In genomic region chr6:17793471-17793870, GRCm38 (mm10) we compare ENCODE assay signal across 17 mouse cellular contexts.
DNase-seq lines count a peak whose midpoint lies in the region; ATAC-seq and TF ChIP-seq lines count a peak whose summit lies in the region.
"Had no signal": no experiment of that assay in that cellular context is flagged by ENCODE, and none has a peak within 500 bp of the region (broad histone marks: within the 10 kb centered on the region; RNA-seq: fewer than 3 reads in every experiment).

No protein-coding gene starts in this region.

- H3K36me3 ChIP-seq in lung, postnatal 0 days (ENCODE audit: insufficient read depth, low read length), result no peaks in the 10 kb centered on the region
- H3K36me3 ChIP-seq in forebrain, embryonic 11.5 days (ENCODE audit: control insufficient read depth, insufficient read depth, low read length), result no peaks in the 10 kb centered on the region
- H3K36me3 ChIP-seq: forebrain, embryonic 12.5 days; hindbrain, embryonic 15.5 days; liver, embryonic 13.5 days had no signal

- H3K9me3 ChIP-seq in lung, postnatal 0 days (ENCODE audit: low read length), result no peaks in the 10 kb centered on the region
- H3K9me3 ChIP-seq in forebrain, embryonic 11.5 days (ENCODE audit: control insufficient read depth, low read length), result no peaks in the 10 kb centered on the region
- H3K9me3 ChIP-seq: forebrain, embryonic 12.5 days; G1E; hindbrain, embryonic 15.5 days; liver, embryonic 13.5 days had no signal

- no peak overlapping the region for H3K4me3 ChIP-seq in lung, postnatal 0 days (ENCODE audit: low read depth, low read length)
- H3K4me3 ChIP-seq in olfactory bulb, adult 2 months (ENCODE audit: insufficient read depth, low read depth, low read length), result no peak overlapping the region
- H3K4me3 ChIP-seq in forebrain, embryonic 11.5 days (ENCODE audit: low read depth, low read length), result no peak overlapping the region
- H3K4me3 ChIP-seq: forebrain, embryonic 12.5 days; hindbrain, embryonic 15.5 days; liver, embryonic 13.5 days had no signal

- TF ChIP-seq POLR2A in olfactory bulb, adult 2 months (IDR thresholded peaks at IDR 0.05; ENCODE audit: insufficient read depth, low read depth, low read length), result no peak

- H3K4me1 ChIP-seq in lung, postnatal 0 days (ENCODE audit: insufficient read depth, low read depth, low read length), result no peaks in the 10 kb centered on the region
- H3K4me1 ChIP-seq in olfactory bulb, adult 2 months (ENCODE audit: control insufficient read depth, insufficient read depth, low read length), result peaks cover 4% of the 10 kb centered on the region
- H3K4me1 ChIP-seq in forebrain, embryonic 11.5 days (replicated peaks; ENCODE audit: control insufficient read depth, insufficient read depth, low read length), result 0 out of 2 replicates have a peak, but pooled peaks cover 5% of the 10 kb centered on the region

- H3K9ac ChIP-seq in lung, postnatal 0 days (replicated peaks; ENCODE audit: low read depth), result no peak overlapping the region
- H3K9ac ChIP-seq in forebrain, embryonic 11.5 days (ENCODE audit: low read length), result no peak overlapping the region
- H3K9ac ChIP-seq: forebrain, embryonic 12.5 days; hindbrain, embryonic 15.5 days; liver, embryonic 13.5 days had no signal

- no peak for ATAC-seq in lung, postnatal 0 days
- ATAC-seq in forebrain, embryonic 11.5 days (replicated peaks; ENCODE audit: low FRiP score), result no peak

- H3K27me3 ChIP-seq in lung, postnatal 0 days (replicated peaks; ENCODE audit: insufficient read depth, low read length), result no peaks in the 10 kb centered on the region
- H3K27me3 ChIP-seq in forebrain, embryonic 11.5 days (ENCODE audit: control insufficient read depth, insufficient read depth, low read length), result no peaks in the 10 kb centered on the region
- H3K27me3 ChIP-seq: forebrain, embryonic 12.5 days; hindbrain, embryonic 15.5 days; liver, embryonic 13.5 days had no signal

- no peak for TF ChIP-seq EP300 in lung, postnatal 0 days (IDR thresholded peaks at IDR 0.05)

- 84% methylated on average over 3 of the region's 3 CpGs for WGBS in lung, postnatal 0 days
- WGBS in olfactory bulb, adult 2 months, result 39% methylated on average over 3 of the region's 3 CpGs
- WGBS in forebrain, embryonic 11.5 days, result 90% methylated on average over 3 of the region's 3 CpGs

- peak; percentile 19 to 22 for DNase-seq in cerebellum, adult 18-20 months
- DNase-seq in cerebellum, adult 9-11 months, result no peak
- peak; percentile 12 for DNase-seq in kidney, adult 11 months
- no peak for DNase-seq in kidney, postnatal 4 days
- DNase-seq in lung, postnatal 36 days, result peak; percentile 40
- DNase-seq in lung, postnatal 0 days (ENCODE audit: low spot score), result no peak
- DNase-seq in forebrain, embryonic 11.5 days (ENCODE audit: low spot score), result no peak
- DNase-seq: B cell, adult 2 months; cerebellum, adult 11 months; gastrocnemius, postnatal 14 days; liver, embryonic 13.5 days; right cerebral cortex, postnatal 14 days; thymus, postnatal 14 days had no signal

- no peak overlapping the region for H3K4me2 ChIP-seq in lung, postnatal 0 days (replicated peaks; ENCODE audit: low read depth, low read length)
- H3K4me2 ChIP-seq in forebrain, embryonic 11.5 days (ENCODE audit: low read depth, low read length, severe bottlenecking), result no peak overlapping the region
- H3K4me2 ChIP-seq: forebrain, embryonic 12.5 days; hindbrain, embryonic 15.5 days; liver, embryonic 13.5 days had no signal

- no peak for TF ChIP-seq CTCF in lung, postnatal 0 days (IDR thresholded peaks at IDR 0.05)
- no peak for TF ChIP-seq CTCF in olfactory bulb, adult 2 months (IDR thresholded peaks at IDR 0.05; ENCODE audit: insufficient read depth, low read depth, low read length)

- H3K27ac ChIP-seq in lung, postnatal 0 days (ENCODE audit: low read length), result no peak overlapping the region
- H3K27ac ChIP-seq in olfactory bulb, adult 2 months (ENCODE audit: insufficient read depth, low read depth, low read length), result peak overlapping the region; percentile 25; the same call in 1 of the 2 replicates
- H3K27ac ChIP-seq in forebrain, embryonic 11.5 days (ENCODE audit: low read depth, low read length), result no peak overlapping the region
- H3K27ac ChIP-seq: forebrain, embryonic 12.5 days; hindbrain, embryonic 15.5 days; liver, embryonic 13.5 days had no signal

Comparison
In these comparisons a context has a peak if more than half of its experiments do, and no peak if none do; other contexts are left out.
1. DNase-seq: peak in cerebellum, adult 18-20 months (2 of 2), kidney, adult 11 months (single experiment) and lung, postnatal 36 days (single experiment); none in cerebellum, adult 9-11 months (single experiment), kidney, postnatal 4 days (0 of 2), lung, postnatal 0 days (single experiment) and forebrain, embryonic 11.5 days (single experiment).